Mouse (Mus musculus): ENCODE data around the gene Gns. TPM values are rescaled to one million over a fixed set of nuclear protein-coding genes. Genes with fewer than 3 reads are reported as not detected.

The Gns gene
- polyA plus RNA-seq, 1 experiment = 72.1 TPM

DNA sequence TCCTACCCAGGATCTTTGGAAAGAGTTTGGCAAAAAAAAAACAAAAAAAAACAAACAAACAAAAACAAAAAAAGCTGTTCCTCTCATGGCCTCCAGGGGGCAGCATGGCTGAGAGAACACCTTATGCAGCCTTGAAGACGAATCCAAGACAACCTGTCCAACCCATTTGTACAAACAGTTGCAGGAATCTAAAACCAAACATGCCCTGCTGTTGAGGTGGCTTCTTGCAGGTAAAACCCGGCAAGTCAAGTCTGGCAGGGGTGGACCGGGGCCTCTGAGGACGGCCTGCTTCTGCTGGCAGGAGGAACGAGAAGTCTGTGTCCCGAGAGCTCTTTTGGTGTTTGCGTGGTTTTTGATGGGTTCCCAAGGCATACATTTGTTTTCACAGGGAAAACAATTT is 44.8 kb downstream of the Gns start:
- TF ChIP-seq POLR2A (IDR thresholded peaks at IDR 0.05; ENCODE audit: control insufficient read depth, extremely low read depth, insufficient read depth, low read length, poor library complexity) = no peak
- TF ChIP-seq CTCF (IDR thresholded peaks at IDR 0.05; ENCODE audit: borderline replicate concordance, control insufficient read depth, extremely low read depth, insufficient read depth, low read length, poor library complexity) = no peak
- H3K27me3 ChIP-seq (ENCODE audit: control insufficient read depth, insufficient read depth, low read length) = no peaks in the 10 kb centered on the region
- H3K4me3 ChIP-seq (ENCODE audit: control insufficient read depth, insufficient read depth, low read length) = no peak overlapping the region
- H3K36me3 ChIP-seq (ENCODE audit: control insufficient read depth, insufficient read depth, low read length) = no peaks in the 10 kb centered on the region
- peak; percentile 39 for DNase-seq
- H3K27ac ChIP-seq (ENCODE audit: control insufficient read depth, insufficient read depth, low read length) = no peak overlapping the region
- peaks cover 8% of the 10 kb centered on the region for H3K4me1 ChIP-seq (replicated peaks; ENCODE audit: control insufficient read depth, insufficient read depth, low read length)
- 70% methylated on average over 7 of the region's 7 CpGs for WGBS

GRCm38 (mm10) chr10:121411721-121412455 is 47.0 kb downstream of the Gns start:
- Histone ChIP-seq H3K27me3 (ENCODE audit: control insufficient read depth, insufficient read depth, low read length) (no peaks in the 10 kb centered on the region), H3K4me1 (replicated peaks; ENCODE audit: control insufficient read depth, insufficient read depth, low read length) (peaks cover 10% of the 10 kb centered on the region), H3K4me3 (ENCODE audit: control insufficient read depth, insufficient read depth, low read length) (no peak overlapping the region), H3K27ac (ENCODE audit: control insufficient read depth, insufficient read depth, low read length) (no peak overlapping the region), H3K36me3 (ENCODE audit: control insufficient read depth, insufficient read depth, low read length) (no peaks in the 10 kb centered on the region)
- 93% methylated on average over 11 of the region's 11 CpGs for WGBS
- no peak for DNase-seq
- TF ChIP-seq POLR2A (IDR thresholded peaks at IDR 0.05; ENCODE audit: control insufficient read depth, extremely low read depth, insufficient read depth, low read length, poor library complexity) (no peak), CTCF (IDR thresholded peaks at IDR 0.05; ENCODE audit: borderline replicate concordance, control insufficient read depth, extremely low read depth, insufficient read depth, low read length, poor library complexity) (no peak)

DNA sequence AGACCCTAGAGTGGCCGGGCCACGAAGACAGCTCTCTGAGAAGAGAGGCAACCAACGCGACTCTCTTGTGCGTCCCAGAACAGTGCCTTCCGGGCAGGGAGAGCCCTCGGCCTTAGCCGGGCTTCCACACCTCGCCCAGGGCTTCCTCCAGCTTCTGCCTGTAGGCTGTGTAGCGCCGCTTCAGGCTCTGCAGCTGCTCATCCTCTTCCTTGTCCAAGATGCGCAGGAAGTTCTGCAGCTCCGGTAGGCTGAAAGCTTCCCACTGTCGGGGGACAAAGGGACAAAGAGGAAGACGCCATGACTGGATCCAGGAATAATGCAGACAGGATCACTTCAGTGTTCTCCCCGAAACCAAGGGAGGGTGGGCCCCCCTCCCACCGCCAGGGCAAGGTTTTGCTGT is 47.9 kb downstream of the Gns start:
- TF ChIP-seq CTCF (IDR thresholded peaks at IDR 0.05; ENCODE audit: borderline replicate concordance, control insufficient read depth, extremely low read depth, insufficient read depth, low read length, poor library complexity) = no peak
- no peak for TF ChIP-seq POLR2A (IDR thresholded peaks at IDR 0.05; ENCODE audit: control insufficient read depth, extremely low read depth, insufficient read depth, low read length, poor library complexity)
- no peak for DNase-seq
- Histone ChIP-seq H3K36me3 (ENCODE audit: control insufficient read depth, insufficient read depth, low read length) (no peaks in the 10 kb centered on the region), H3K27me3 (ENCODE audit: control insufficient read depth, insufficient read depth, low read length) (no peaks in the 10 kb centered on the region), H3K4me3 (ENCODE audit: control insufficient read depth, insufficient read depth, low read length) (no peak overlapping the region), H3K4me1 (replicated peaks; ENCODE audit: control insufficient read depth, insufficient read depth, low read length) (peaks cover 12% of the 10 kb centered on the region), H3K27ac (ENCODE audit: control insufficient read depth, insufficient read depth, low read length) (no peak overlapping the region)
- 96% methylated on average over 17 of the region's 17 CpGs for WGBS

- WGBS = 96% methylated on average over 13 of the region's 13 CpGs
- no peak overlapping the region for H3K4me3 ChIP-seq (ENCODE audit: control insufficient read depth, insufficient read depth, low read length)
- no peak for TF ChIP-seq CTCF (IDR thresholded peaks at IDR 0.05; ENCODE audit: borderline replicate concordance, control insufficient read depth, extremely low read depth, insufficient read depth, low read length, poor library complexity)
- no peak for TF ChIP-seq POLR2A (IDR thresholded peaks at IDR 0.05; ENCODE audit: control insufficient read depth, extremely low read depth, insufficient read depth, low read length, poor library complexity)
- DNase-seq = no peak
- no peaks in the 10 kb centered on the region for H3K36me3 ChIP-seq (ENCODE audit: control insufficient read depth, insufficient read depth, low read length)
- H3K4me1 ChIP-seq (replicated peaks; ENCODE audit: control insufficient read depth, insufficient read depth, low read length) = peaks cover 15% of the 10 kb centered on the region
- H3K27me3 ChIP-seq (ENCODE audit: control insufficient read depth, insufficient read depth, low read length) = no peaks in the 10 kb centered on the region
- H3K27ac ChIP-seq (ENCODE audit: control insufficient read depth, insufficient read depth, low read length) = no peak overlapping the region
Observed at GRCm38 (mm10) chr10:121414127-121414526, 49.2 kb downstream of the Gns start.

DNA sequence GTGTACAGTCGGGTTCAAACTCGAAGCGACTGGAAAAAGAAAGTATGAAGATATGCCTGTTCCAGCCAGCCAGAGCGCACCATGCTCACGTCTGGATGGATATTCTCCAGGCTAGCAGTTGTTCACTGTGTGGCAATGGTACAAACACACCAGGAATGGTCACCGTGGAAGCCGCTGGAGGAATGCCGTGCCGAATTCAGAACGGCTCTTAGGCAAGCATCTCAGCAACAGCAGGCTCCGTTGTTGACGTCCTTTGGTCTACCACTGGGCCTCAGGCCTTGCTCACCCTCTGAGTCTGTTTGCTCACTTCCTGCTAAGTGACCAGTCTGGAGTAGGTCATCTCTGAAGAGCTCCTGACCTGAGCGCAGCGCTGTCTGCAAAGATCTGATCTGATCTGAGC is 53.9 kb downstream of the Gns start:
- no peak for DNase-seq
- TF ChIP-seq CTCF (IDR thresholded peaks at IDR 0.05; ENCODE audit: borderline replicate concordance, control insufficient read depth, extremely low read depth, insufficient read depth, low read length, poor library complexity) (no peak), POLR2A (IDR thresholded peaks at IDR 0.05; ENCODE audit: control insufficient read depth, extremely low read depth, insufficient read depth, low read length, poor library complexity) (no peak)
- Histone ChIP-seq H3K27me3 (ENCODE audit: control insufficient read depth, insufficient read depth, low read length) (no peaks in the 10 kb centered on the region), H3K36me3 (ENCODE audit: control insufficient read depth, insufficient read depth, low read length) (no peaks in the 10 kb centered on the region), H3K4me1 (replicated peaks; ENCODE audit: control insufficient read depth, insufficient read depth, low read length) (peaks cover 32% of the 10 kb centered on the region), H3K27ac (ENCODE audit: control insufficient read depth, insufficient read depth, low read length) (no peak overlapping the region), H3K4me3 (ENCODE audit: control insufficient read depth, insufficient read depth, low read length) (no peak overlapping the region)
- WGBS = 94% methylated on average over 14 of the region's 14 CpGs

DNA sequence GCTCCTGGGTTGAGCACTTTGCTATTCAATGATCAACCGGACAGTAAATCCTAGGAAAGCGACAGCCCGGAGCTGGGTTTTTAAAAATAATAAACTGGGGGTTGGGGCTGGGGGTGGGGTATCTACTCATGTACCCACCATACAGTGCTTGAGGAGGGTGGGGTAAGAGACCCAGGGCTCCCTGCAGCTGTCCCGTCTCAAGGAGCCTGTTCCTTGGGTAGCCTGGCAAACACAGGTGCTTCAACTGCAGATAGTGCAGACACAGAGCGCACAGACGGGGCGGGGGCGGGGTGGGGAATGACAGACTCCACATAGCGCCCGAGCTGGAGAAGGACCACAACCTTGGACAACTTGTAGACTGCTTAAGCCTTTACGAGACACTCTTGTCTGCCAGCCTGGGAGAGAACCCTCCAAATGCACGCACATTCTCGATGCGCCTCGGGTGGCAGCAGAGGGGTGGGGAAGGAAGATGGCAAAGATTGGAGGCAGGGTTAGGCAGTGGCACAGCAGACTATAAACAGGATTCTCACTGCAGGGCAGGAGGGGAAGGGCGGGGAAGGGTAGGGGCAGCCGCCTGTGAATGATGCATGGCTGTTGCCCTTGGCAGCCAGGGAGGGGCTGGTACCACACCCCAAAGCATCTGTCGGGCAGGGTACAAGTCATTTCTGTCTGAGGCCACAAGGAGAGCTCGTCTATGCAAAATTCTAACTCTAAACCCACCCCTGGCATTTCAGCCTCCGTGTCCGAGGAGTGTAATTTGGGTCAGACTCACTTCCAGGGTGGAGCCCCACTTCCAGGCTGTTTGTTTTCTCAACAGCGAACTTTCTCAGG is 55.0 kb downstream of the Gns start:
- peak overlapping the region; percentile 37; the same call in 1 of the 2 replicates for H3K27ac ChIP-seq (ENCODE audit: control insufficient read depth, insufficient read depth, low read length)
- no peaks in the 10 kb centered on the region for H3K27me3 ChIP-seq (ENCODE audit: control insufficient read depth, insufficient read depth, low read length)
- H3K4me3 ChIP-seq (ENCODE audit: control insufficient read depth, insufficient read depth, low read length) = no peak overlapping the region
- peak; percentile 56 for DNase-seq
- no peak for TF ChIP-seq CTCF (IDR thresholded peaks at IDR 0.05; ENCODE audit: borderline replicate concordance, control insufficient read depth, extremely low read depth, insufficient read depth, low read length, poor library complexity)
- TF ChIP-seq POLR2A (IDR thresholded peaks at IDR 0.05; ENCODE audit: control insufficient read depth, extremely low read depth, insufficient read depth, low read length, poor library complexity) = no peak
- WGBS = 37% methylated on average over 22 of the region's 22 CpGs
- peaks cover 35% of the 10 kb centered on the region for H3K4me1 ChIP-seq (replicated peaks; ENCODE audit: control insufficient read depth, insufficient read depth, low read length)
- H3K36me3 ChIP-seq (ENCODE audit: control insufficient read depth, insufficient read depth, low read length) = no peaks in the 10 kb centered on the region
